Mouse (Mus musculus): ENCODE measurements around the gene Plb1.

- TF ChIP-seq CTCF (IDR thresholded peaks at IDR 0.05; ENCODE audit: extremely low read depth, insufficient read length, insufficient replicate concordance, low read depth, low read length) = no peak
- TF ChIP-seq POLR2A (IDR thresholded peaks at IDR 0.05; ENCODE audit: low read depth, low read length) = no peak
Observed at GRCm38 (mm10) chr5:32409747-32410146, 177.2 kb downstream of the Plb1 start.

Measured in small intestine, adult 2 months (tissue).